Mouse (Mus musculus): ENCODE measurements around the gene Olfr221.

GRCm38 (mm10) chr14:51996866-51997265 is 45.4 kb downstream of the Olfr221 start:
- TF ChIP-seq CTCF (IDR thresholded peaks at IDR 0.05; ENCODE audit: low read depth) (no peak), EP300 (IDR thresholded peaks at IDR 0.05; ENCODE audit: low read depth) (no peak)

All from liver, postnatal 0 days (tissue).